Mouse (Mus musculus): ENCODE results near the gene Ntmt1. TPM values are rescaled to one million over a fixed set of nuclear protein-coding genes. Genes with fewer than 3 reads are reported as not detected.
A peak's percentile ranks its signal among the peaks of the same experiment; 100 is the strongest.

Ntmt1 gene
- polyA plus RNA-seq, 1 experiment from 2014 or later: 101 TPM

DNA sequence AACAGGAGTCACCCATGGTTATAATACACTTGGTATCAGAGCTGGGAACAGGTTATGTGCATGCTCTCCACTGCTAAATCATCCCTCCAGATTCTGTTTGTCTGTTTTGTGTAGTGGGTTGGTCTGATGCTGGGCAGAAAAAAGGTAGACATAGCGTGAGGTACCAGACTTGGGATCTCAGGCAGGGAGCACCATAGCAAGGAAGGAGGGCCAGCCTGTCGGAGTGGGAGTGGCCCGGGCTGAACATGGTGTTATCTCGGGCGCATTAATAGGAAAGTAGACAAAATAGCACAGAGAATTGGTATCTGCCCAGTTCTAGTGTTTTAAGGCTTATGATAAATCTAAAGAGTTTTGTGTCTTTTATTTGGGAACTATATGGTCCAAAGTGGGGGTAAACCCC lies 39.1 kb upstream of the Ntmt1 start:
- 71% methylated on average over 5 of the region's 5 CpGs for WGBS
- ATAC-seq (ENCODE audit: insufficient number of reproducible peaks, insufficient read depth, low FRiP score, low read depth): no peak
- H3K9me3 ChIP-seq (ENCODE audit: control insufficient read depth, low read depth, low read length): peaks cover 3% of the 10 kb centered on the region; the same call in 1 of the 2 replicates

DNA sequence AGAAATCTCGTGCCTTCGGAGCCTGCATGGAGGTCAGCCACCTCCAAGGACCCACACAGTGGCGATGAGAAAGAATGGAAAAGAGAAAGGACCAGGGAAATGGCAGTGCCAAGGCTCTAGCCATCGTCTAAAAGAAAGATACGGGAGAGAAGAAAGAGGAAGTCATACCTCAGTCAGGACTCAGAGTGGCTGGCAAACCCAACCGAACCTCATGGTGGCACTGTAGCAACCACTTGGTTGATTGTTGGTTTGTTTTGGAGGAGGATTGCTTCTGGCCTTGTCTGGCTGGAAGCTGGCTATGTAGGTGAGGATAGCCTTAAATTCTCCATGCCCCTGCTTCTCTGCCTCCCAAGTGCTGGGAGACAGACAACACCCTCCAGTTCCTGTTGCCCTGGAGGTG lies 38.4 kb upstream of the Ntmt1 start:
- Histone ChIP-seq H3K36me3 (ENCODE audit: control insufficient read depth, insufficient read depth, low read length) (no peaks in the 10 kb centered on the region), H3K4me2 (replicated peaks; ENCODE audit: low read depth, low read length) (no peak overlapping the region), H3K27ac (ENCODE audit: low read length) (no peak overlapping the region), H3K9me3 (ENCODE audit: control insufficient read depth, low read depth, low read length) (peaks cover 3% of the 10 kb centered on the region; the same call in 1 of the 2 replicates), H3K27me3 (ENCODE audit: control insufficient read depth, insufficient read depth, low read length) (no peaks in the 10 kb centered on the region), H3K9ac (replicated peaks; ENCODE audit: low read depth, low read length) (no peak overlapping the region), H3K4me1 (ENCODE audit: control insufficient read depth, insufficient read depth, low read length) (peaks cover 21% of the 10 kb centered on the region; the same call in 1 of the 2 replicates), H3K4me3 (ENCODE audit: low read depth, low read length) (no peak overlapping the region)
- no peak for ATAC-seq (ENCODE audit: insufficient number of reproducible peaks, insufficient read depth, low FRiP score, low read depth)
- WGBS: 53% methylated on average over 6 of the region's 6 CpGs

More for the DNA sequence above, 39.1 kb upstream of the Ntmt1 start:
- H3K4me3 ChIP-seq (ENCODE audit: low read depth, low read length): no peak overlapping the region
- no peak overlapping the region for H3K4me2 ChIP-seq (replicated peaks; ENCODE audit: low read depth, low read length)
- peaks cover 21% of the 10 kb centered on the region; the same call in 1 of the 2 replicates for H3K4me1 ChIP-seq (ENCODE audit: control insufficient read depth, insufficient read depth, low read length)
- no peaks in the 10 kb centered on the region for H3K36me3 ChIP-seq (ENCODE audit: control insufficient read depth, insufficient read depth, low read length)
- H3K27ac ChIP-seq (ENCODE audit: low read length): no peak overlapping the region
- no peaks in the 10 kb centered on the region for H3K27me3 ChIP-seq (ENCODE audit: control insufficient read depth, insufficient read depth, low read length)
- H3K9ac ChIP-seq (replicated peaks; ENCODE audit: low read depth, low read length): no peak overlapping the region

DNA sequence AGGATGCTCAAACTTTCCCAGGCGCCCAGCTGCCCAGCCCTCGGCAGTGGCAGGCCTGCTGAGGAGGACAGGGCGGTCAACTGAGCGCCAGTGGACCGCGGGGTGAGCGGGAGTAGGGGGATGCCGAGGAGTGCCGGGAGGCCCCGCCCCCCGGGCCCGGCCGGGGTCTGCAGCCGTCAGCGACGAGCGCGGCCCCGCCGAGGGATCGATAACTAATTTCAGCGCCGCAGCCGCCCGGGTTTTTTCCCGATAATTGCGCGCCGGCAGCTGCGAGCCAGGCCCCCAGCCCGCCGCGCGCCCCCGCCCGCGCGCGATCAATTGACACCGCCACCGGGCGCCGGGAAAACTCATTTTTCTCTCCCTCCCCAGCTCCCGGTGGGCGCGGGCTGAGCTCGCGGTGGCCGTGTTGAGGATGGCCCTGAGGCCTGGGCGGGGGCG lies 36.2 kb upstream of the Ntmt1 start:
- Histone ChIP-seq H3K27me3 (ENCODE audit: control insufficient read depth, insufficient read depth, low read length) (no peaks in the 10 kb centered on the region), H3K9me3 (ENCODE audit: control insufficient read depth, low read depth, low read length) (no peaks in the 10 kb centered on the region), H3K4me3 (ENCODE audit: low read depth, low read length) (peak overlapping the region; percentile 47), H3K4me2 (replicated peaks; ENCODE audit: low read depth, low read length) (peak overlapping the region; percentile 98), H3K9ac (replicated peaks; ENCODE audit: low read depth, low read length) (peak overlapping the region; percentile 57), H3K27ac (ENCODE audit: low read length) (peak overlapping the region; percentile 72; the same call in 1 of the 2 replicates), H3K36me3 (ENCODE audit: control insufficient read depth, insufficient read depth, low read length) (no peaks in the 10 kb centered on the region), H3K4me1 (ENCODE audit: control insufficient read depth, insufficient read depth, low read length) (peaks cover 21% of the 10 kb centered on the region; the same call in 1 of the 2 replicates)
- ATAC-seq (ENCODE audit: insufficient number of reproducible peaks, insufficient read depth, low FRiP score, low read depth): no peak
- under 1% methylated on average over 48 of the region's 51 CpGs for WGBS

DNA sequence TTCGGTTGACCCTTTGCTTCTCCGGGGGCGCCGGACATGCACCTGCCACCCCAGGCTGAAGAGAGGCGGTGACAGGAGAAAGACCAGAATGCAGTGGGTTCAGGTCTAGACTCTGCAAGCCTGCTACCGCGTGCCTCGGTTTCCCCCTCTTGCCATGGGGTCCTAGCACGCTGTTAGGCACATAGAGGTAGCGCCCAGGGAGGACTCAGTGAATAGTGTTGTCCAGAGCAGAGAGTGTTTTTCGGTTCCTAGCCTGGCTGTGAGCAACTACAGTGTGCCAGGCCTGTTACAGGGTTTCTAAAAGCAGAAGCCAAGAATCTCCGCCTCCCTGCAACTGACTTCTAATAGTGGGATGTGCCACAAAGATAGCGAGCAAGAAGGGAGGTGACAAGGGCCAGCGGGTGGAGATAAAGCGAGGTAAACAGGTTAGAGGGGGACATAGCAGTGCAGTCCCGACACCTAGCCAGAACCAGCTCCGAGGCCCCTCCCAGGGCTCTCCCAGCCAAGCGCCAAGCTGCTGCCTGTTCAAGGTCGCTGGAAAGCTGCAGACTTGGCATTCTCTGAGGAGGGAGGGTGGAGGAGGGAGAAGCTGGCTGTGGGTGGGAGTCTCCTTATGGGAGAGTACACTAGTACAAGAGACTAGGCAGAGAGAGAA lies 35.7 kb upstream of the Ntmt1 start:
- Histone ChIP-seq H3K9ac (replicated peaks; ENCODE audit: low read depth, low read length) (peak overlapping the region; percentile 57), H3K4me1 (ENCODE audit: control insufficient read depth, insufficient read depth, low read length) (peaks cover 21% of the 10 kb centered on the region; the same call in 1 of the 2 replicates), H3K36me3 (ENCODE audit: control insufficient read depth, insufficient read depth, low read length) (no peaks in the 10 kb centered on the region), H3K27ac (ENCODE audit: low read length) (peak overlapping the region; percentile 72; the same call in 1 of the 2 replicates), H3K27me3 (ENCODE audit: control insufficient read depth, insufficient read depth, low read length) (no peaks in the 10 kb centered on the region), H3K4me2 (replicated peaks; ENCODE audit: low read depth, low read length) (peak overlapping the region; percentile 98), H3K4me3 (ENCODE audit: low read depth, low read length) (peak overlapping the region; percentile 47), H3K9me3 (ENCODE audit: control insufficient read depth, low read depth, low read length) (no peaks in the 10 kb centered on the region)
- 6% methylated on average over 19 of the region's 19 CpGs for WGBS
- ATAC-seq (ENCODE audit: insufficient number of reproducible peaks, insufficient read depth, low FRiP score, low read depth): peak; percentile 59; the same call in 1 of the 2 replicates

DNA sequence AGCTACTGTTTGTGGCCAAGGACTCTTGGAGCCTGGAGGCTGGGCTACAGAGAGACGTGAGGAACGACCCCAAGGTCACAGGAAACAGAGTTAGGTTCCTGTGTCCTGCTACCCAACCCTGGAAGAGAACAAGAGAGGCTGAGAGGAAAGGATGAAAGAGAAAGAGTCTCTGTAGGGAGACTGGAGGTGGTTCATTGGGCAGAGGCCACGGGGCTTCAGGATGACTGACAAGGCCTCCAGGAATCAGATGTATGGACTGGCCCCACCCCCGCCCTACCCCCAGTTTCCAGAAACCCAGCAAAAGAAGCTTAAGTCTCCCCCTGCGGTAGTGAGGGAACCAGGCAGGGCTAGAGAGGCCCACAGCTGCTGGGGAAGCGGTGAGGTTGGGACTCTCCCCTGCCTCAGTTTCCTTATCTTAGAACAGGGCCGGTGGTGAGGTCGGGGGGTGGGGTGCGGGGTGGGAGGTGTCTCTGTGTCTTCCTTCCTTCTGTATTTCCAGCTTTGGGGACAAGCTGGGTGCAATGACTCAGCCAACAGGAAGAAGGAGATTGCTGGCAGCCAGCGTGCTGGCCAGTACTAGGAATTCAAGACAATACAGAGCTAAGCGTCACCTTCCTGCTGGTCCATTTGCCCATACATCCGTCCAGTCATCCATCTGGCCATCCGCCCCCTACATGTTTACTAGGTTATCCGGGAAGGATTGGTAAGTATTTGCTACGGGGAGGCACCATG lies 34.9 kb upstream of the Ntmt1 start:
- no peak for ATAC-seq (ENCODE audit: insufficient number of reproducible peaks, insufficient read depth, low FRiP score, low read depth)
- Histone ChIP-seq H3K4me2 (replicated peaks; ENCODE audit: low read depth, low read length) (0 out of 2 replicates have a peak overlapping the region, but pooled peaks have one; percentile 98), H3K27me3 (ENCODE audit: control insufficient read depth, insufficient read depth, low read length) (no peaks in the 10 kb centered on the region), H3K4me1 (ENCODE audit: control insufficient read depth, insufficient read depth, low read length) (peaks cover 20% of the 10 kb centered on the region; the same call in 1 of the 2 replicates), H3K36me3 (ENCODE audit: control insufficient read depth, insufficient read depth, low read length) (no peaks in the 10 kb centered on the region), H3K27ac (ENCODE audit: low read length) (peak overlapping the region; percentile 53), H3K9me3 (ENCODE audit: control insufficient read depth, low read depth, low read length) (no peaks in the 10 kb centered on the region), H3K9ac (replicated peaks; ENCODE audit: low read depth, low read length) (no peak overlapping the region), H3K4me3 (ENCODE audit: low read depth, low read length) (no peak overlapping the region)
- WGBS: 42% methylated on average over 15 of the region's 15 CpGs

DNA sequence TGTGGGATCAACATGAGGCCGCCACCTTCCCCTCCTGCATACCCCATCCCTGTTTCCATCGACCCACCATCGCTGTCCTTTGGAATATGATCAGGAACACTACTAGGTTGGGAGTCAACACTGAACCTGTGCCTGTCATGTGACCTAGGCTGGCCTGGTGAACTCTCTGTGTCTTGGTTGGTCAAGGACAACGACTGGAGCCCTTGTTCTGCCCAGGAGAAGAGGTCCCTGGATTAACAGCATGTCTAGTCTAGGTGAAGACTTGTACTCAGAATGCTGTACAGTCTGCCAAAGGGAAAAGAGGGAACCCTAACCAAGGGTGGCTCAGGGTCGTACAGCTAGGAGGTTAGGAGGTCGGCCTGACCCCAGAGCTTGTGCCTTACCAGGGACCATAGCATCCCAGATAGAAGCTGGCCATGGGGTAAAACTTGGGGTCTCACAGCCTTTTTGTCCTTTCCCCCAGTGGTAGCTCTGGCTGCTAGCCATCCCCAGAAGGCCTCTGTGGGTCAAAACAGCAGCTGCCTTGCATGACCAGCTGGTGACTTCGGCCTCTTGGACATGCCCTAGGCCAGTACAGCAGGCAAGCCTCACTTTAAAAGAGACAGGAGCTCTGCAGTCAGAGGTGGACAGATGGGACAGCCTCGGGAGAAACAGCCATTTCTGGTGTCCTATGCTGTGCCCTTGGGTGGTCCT lies 34.2 kb upstream of the Ntmt1 start:
- Histone ChIP-seq H3K27me3 (ENCODE audit: control insufficient read depth, insufficient read depth, low read length) (no peaks in the 10 kb centered on the region), H3K9ac (replicated peaks; ENCODE audit: low read depth, low read length) (no peak overlapping the region), H3K36me3 (ENCODE audit: control insufficient read depth, insufficient read depth, low read length) (no peaks in the 10 kb centered on the region), H3K9me3 (ENCODE audit: control insufficient read depth, low read depth, low read length) (no peaks in the 10 kb centered on the region), H3K27ac (ENCODE audit: low read length) (peak overlapping the region; percentile 35; the same call in 1 of the 2 replicates), H3K4me1 (ENCODE audit: control insufficient read depth, insufficient read depth, low read length) (peaks cover 17% of the 10 kb centered on the region; the same call in 1 of the 2 replicates), H3K4me3 (ENCODE audit: low read depth, low read length) (no peak overlapping the region), H3K4me2 (replicated peaks; ENCODE audit: low read depth, low read length) (no peak overlapping the region)
- no peak for ATAC-seq (ENCODE audit: insufficient number of reproducible peaks, insufficient read depth, low FRiP score, low read depth)
- 80% methylated on average over 8 of the region's 8 CpGs for WGBS

DNA sequence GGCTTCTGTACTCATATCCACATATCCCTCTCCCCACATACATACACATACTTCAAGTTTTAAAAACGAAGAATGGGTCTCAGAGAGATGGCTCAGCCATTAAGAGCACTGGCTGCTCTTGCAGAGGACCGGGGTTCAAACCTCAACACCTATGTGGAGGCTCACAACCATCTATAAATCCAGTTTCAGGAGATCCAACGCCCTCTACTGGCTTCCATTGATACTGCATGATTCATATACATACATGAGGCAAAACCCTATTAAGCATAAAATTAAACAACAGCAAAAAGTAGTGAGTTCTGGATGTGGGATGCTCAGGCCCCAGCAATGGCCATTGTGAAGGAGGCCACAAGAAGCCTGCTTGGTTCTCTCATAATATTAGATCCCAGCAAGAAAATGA lies 31.7 kb upstream of the Ntmt1 start:
- H3K4me3 ChIP-seq (ENCODE audit: low read depth, low read length): no peak overlapping the region
- H3K27ac ChIP-seq (ENCODE audit: low read length): no peak overlapping the region
- 54% methylated on average over 3 of the region's 3 CpGs for WGBS
- peaks cover 24% of the 10 kb centered on the region; the same call in 1 of the 2 replicates for H3K4me1 ChIP-seq (ENCODE audit: control insufficient read depth, insufficient read depth, low read length)
- H3K9ac ChIP-seq (replicated peaks; ENCODE audit: low read depth, low read length): no peak overlapping the region
- H3K9me3 ChIP-seq (ENCODE audit: control insufficient read depth, low read depth, low read length): no peaks in the 10 kb centered on the region
- no peaks in the 10 kb centered on the region for H3K27me3 ChIP-seq (ENCODE audit: control insufficient read depth, insufficient read depth, low read length)
- ATAC-seq (ENCODE audit: insufficient number of reproducible peaks, insufficient read depth, low FRiP score, low read depth): no peak
- no peak overlapping the region for H3K4me2 ChIP-seq (replicated peaks; ENCODE audit: low read depth, low read length)
- no peaks in the 10 kb centered on the region for H3K36me3 ChIP-seq (ENCODE audit: control insufficient read depth, insufficient read depth, low read length)

DNA sequence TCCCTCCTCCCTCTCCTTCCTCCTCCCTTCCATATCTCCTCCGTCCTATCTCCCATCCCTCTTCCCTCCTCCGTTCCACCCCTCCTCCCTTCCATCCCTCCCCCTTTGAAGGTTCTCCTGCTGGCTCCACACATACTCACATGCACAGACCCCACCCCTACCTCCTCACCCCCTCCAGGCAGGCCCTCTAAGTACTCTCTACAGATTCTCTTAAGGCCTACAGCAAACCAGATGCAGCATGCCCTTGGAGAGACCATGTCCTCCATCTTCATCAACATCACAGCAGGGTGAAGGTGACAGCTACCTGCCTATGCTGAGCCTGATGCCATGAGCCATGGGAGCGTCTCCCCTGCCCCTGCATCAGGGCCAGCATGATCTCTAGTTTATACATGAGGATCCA lies 30.4 kb upstream of the Ntmt1 start:
- Histone ChIP-seq H3K4me3 (ENCODE audit: low read depth, low read length) (no peak overlapping the region), H3K27me3 (ENCODE audit: control insufficient read depth, insufficient read depth, low read length) (no peaks in the 10 kb centered on the region), H3K36me3 (ENCODE audit: control insufficient read depth, insufficient read depth, low read length) (no peaks in the 10 kb centered on the region), H3K4me1 (ENCODE audit: control insufficient read depth, insufficient read depth, low read length) (peaks cover 13% of the 10 kb centered on the region; the same call in 1 of the 2 replicates), H3K9me3 (ENCODE audit: control insufficient read depth, low read depth, low read length) (no peaks in the 10 kb centered on the region), H3K9ac (replicated peaks; ENCODE audit: low read depth, low read length) (no peak overlapping the region), H3K27ac (ENCODE audit: low read length) (no peak overlapping the region), H3K4me2 (replicated peaks; ENCODE audit: low read depth, low read length) (no peak overlapping the region)
- ATAC-seq (ENCODE audit: insufficient number of reproducible peaks, insufficient read depth, low FRiP score, low read depth): no peak
- WGBS: 70% methylated on average over 3 of the region's 3 CpGs

All from stomach, embryonic 14.5 days (tissue).